Mouse (Mus musculus): Measurements from ENCODE around the gene Tctn1. TPM values are rescaled to one million over a fixed set of nuclear protein-coding genes. Genes with fewer than 3 reads are reported as not detected.

Gene Tctn1
- polyA plus RNA-seq, 1 experiment = 22.1 TPM

DNA sequence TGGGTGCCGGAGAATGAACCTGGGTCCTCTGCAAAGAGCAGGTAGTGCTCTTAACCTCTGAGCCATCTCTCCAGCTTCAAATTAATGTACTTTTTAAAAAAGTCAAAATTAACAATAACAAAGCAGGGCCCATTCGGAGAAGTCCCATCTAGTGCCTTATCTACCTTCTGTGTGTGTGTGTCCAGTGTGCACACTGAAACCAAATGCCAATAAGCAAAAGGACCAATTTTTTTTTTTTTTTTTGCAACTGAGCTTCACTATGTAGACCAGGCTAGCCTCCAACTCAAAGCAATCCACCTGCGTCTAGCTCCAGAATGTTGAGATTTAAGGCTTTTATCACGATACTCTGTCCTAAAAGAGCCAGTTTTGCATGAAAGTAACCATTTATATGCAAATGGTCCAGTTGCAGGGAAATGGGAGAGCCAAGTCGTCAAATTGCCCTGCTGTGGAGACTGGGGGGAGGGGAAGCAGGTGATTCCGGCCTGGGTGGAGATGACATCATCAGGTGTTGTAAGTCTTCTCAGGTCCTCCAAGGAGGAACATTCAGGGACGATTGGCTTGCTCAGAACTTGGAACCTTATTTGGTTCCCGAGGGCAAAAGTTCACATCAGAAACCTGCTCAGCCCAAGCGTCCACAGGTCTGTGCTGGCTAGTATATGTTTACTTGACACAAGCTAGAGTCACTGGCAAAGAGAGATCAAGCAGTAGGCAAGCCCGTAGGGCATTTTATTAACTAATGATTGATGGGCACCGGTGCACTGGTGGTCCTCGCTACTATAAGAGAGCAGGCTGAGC lies 72.8 kb downstream of the Tctn1 start:
- Histone ChIP-seq H3K27ac (ENCODE audit: insufficient read depth, low read length) (no peak overlapping the region), H3K4me1 (ENCODE audit: control insufficient read depth, insufficient read depth, insufficient read length) (no peaks in the 10 kb centered on the region; the same call in 1 of the 2 replicates), H3K36me3 (ENCODE audit: control insufficient read depth, insufficient read depth, low read length) (no peaks in the 10 kb centered on the region), H3K27me3 (ENCODE audit: control insufficient read depth, insufficient read depth, low read length) (no peaks in the 10 kb centered on the region), H3K4me3 (ENCODE audit: extremely low read depth, insufficient read depth, insufficient read length) (no peak overlapping the region)
- no peak for TF ChIP-seq POLR2A (IDR thresholded peaks at IDR 0.05; ENCODE audit: low read depth, low read length)
- no peak for TF ChIP-seq CTCF (IDR thresholded peaks at IDR 0.05; ENCODE audit: extremely low read depth, insufficient read depth, insufficient read length, insufficient replicate concordance)
- DNase-seq (ENCODE audit: low read depth in 1 of 2, low spot score in 2 of 2) = no peak
- WGBS = 80% methylated on average over 12 of the region's 12 CpGs

DNA sequence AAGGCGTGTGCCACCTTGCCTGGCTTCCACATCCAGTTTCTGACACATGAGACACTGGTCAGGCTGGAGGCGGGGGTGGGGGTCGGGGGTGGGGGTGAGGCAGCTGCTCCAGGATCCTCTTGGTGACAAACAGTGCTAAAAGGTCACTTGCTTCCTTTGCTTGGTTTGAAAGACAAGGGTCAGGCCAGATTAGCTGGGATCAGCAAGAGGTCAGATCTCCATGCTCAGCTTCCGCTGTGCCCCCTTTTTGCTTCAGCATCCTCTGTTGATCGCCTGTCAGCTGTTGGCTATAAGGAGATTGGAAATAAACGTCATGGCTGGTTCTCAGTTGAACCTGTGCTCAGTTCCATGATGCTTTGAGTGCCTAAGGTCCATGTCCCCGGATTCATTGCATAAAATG lies 73.8 kb downstream of the Tctn1 start:
- TF ChIP-seq POLR2A (IDR thresholded peaks at IDR 0.05; ENCODE audit: low read depth, low read length) = no peak
- TF ChIP-seq CTCF (IDR thresholded peaks at IDR 0.05; ENCODE audit: extremely low read depth, insufficient read depth, insufficient read length, insufficient replicate concordance) = no peak
- no peak overlapping the region for H3K27ac ChIP-seq (ENCODE audit: insufficient read depth, low read length)
- 88% methylated on average over 7 of the region's 7 CpGs for WGBS
- no peak for DNase-seq (ENCODE audit: low read depth in 1 of 2, low spot score in 2 of 2)
- no peak overlapping the region for H3K4me3 ChIP-seq (ENCODE audit: extremely low read depth, insufficient read depth, insufficient read length)
- no peaks in the 10 kb centered on the region for H3K36me3 ChIP-seq (ENCODE audit: control insufficient read depth, insufficient read depth, low read length)
- no peaks in the 10 kb centered on the region; the same call in 1 of the 2 replicates for H3K4me1 ChIP-seq (ENCODE audit: control insufficient read depth, insufficient read depth, insufficient read length)
- H3K27me3 ChIP-seq (ENCODE audit: control insufficient read depth, insufficient read depth, low read length) = no peaks in the 10 kb centered on the region

DNA sequence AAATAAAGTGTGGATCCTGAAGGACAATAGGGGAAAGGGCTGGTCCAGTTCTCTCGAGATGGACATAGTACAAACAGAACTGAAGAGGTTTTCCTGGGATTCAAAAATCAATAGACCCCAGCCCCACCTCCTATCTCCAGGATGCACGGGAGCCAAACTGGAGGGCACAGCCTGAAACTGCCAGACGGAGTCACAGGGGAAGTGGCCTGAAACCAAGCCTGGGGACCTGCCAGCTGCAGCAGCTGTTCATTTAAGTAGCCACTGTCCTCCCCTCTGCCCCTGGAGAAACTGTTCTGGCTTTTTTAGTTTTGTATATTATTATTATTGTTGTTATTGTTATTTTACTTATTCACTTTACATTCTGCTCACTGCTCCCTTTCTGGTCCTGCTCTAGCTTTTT lies 75.1 kb downstream of the Tctn1 start:
- no peaks in the 10 kb centered on the region for H3K27me3 ChIP-seq (ENCODE audit: control insufficient read depth, insufficient read depth, low read length)
- no peak overlapping the region for H3K27ac ChIP-seq (ENCODE audit: insufficient read depth, low read length)
- H3K4me3 ChIP-seq (ENCODE audit: extremely low read depth, insufficient read depth, insufficient read length) = no peak overlapping the region
- 22% methylated on average over 3 of the region's 3 CpGs for WGBS
- H3K36me3 ChIP-seq (ENCODE audit: control insufficient read depth, insufficient read depth, low read length) = no peaks in the 10 kb centered on the region
- H3K4me1 ChIP-seq (ENCODE audit: control insufficient read depth, insufficient read depth, insufficient read length) = peaks cover 5% of the 10 kb centered on the region; the same call in 1 of the 2 replicates
- no peak for TF ChIP-seq POLR2A (IDR thresholded peaks at IDR 0.05; ENCODE audit: low read depth, low read length)
- TF ChIP-seq CTCF (IDR thresholded peaks at IDR 0.05; ENCODE audit: extremely low read depth, insufficient read depth, insufficient read length, insufficient replicate concordance) = no peak
- DNase-seq (ENCODE audit: low read depth in 1 of 2, low spot score in 2 of 2) = no peak

Other genes with a start within 250 kb of the Tctn1 start
- 0.77 and 1.2 TPM in 2 replicates for gene Cux2, start 214.4 kb downstream of the Tctn1 start, polyA plus RNA-seq (2012; rRNA removed)
- gene Myl2, start 163.5 kb downstream of the Tctn1 start, polyA plus RNA-seq (2012; rRNA removed) = 0.46 TPM in 1 of 2 replicates, not detected in the other
- 0.12 and 0.16 TPM in 2 replicates for gene Ccdc63, start 123.6 kb downstream of the Tctn1 start, polyA plus RNA-seq (2012; rRNA removed)
- 73.9 and 90.0 TPM in 2 replicates for gene Ppp1cc, start 106.2 kb downstream of the Tctn1 start, polyA plus RNA-seq (2012; rRNA removed)
- 174 and 200 TPM in 2 replicates for gene Hvcn1, start 57.7 kb downstream of the Tctn1 start, polyA plus RNA-seq (2012; rRNA removed)
- gene Pptc7, start 19.9 kb upstream of the Tctn1 start, polyA plus RNA-seq (2012; rRNA removed) = 18.8 and 24.5 TPM in 2 replicates
- 3.8 and 4.5 TPM in 2 replicates for gene Rad9b, start 89.8 kb upstream of the Tctn1 start, polyA plus RNA-seq (2012; rRNA removed)
- 19.5 and 21.9 TPM in 2 replicates for gene Vps29, start 89.9 kb upstream of the Tctn1 start, polyA plus RNA-seq (2012; rRNA removed)
- 55.5 and 75.5 TPM in 2 replicates for gene Gpn3, start 107.4 kb upstream of the Tctn1 start, polyA plus RNA-seq (2012; rRNA removed)
- gene Fam216a, start 107.9 kb upstream of the Tctn1 start, polyA plus RNA-seq (2012; rRNA removed) = 7.4 and 10.0 TPM in 2 replicates
- gene Arpc3, start 127.4 kb upstream of the Tctn1 start, polyA plus RNA-seq (2012; rRNA removed) = 134 and 154 TPM in 2 replicates
- gene Anapc7, start 157.2 kb upstream of the Tctn1 start, polyA plus RNA-seq (2012; rRNA removed) = 18.0 and 21.2 TPM in 2 replicates
- gene Atp2a2, start 237.8 kb upstream of the Tctn1 start, polyA plus RNA-seq (2012; rRNA removed) = 23.7 and 31.5 TPM in 2 replicates